Mouse (Mus musculus) urinary bladder, adult 2 months (tissue): Measurements from ENCODE around the gene Cactin. TPM values are rescaled to one million over a fixed set of nuclear protein-coding genes. Genes with fewer than 3 reads are reported as not detected.

ENCODE experiments used
- DNase-seq: peaks from one replicate; pipeline ENCODE4 v3.0.0; 2022; ENCODE audit warnings: low spot score
- polyA plus RNA-seq: library from polyadenylated mRNA; depleted of rRNA; stranded (reverse); fragments of >200 nt; gene quantifications from 2 replicates; pipeline ENCODE4 v1.2.3, GENCODE M21; 2012; rRNA removed

The Cactin gene
- 27.7 and 29.5 TPM in 2 replicates for polyA plus RNA-seq

- peak; percentile 89 for DNase-seq
These were observed at the start of gene Cactin for GRCm38 (mm10) chr10:81320550-81321347. TSS of gene Cactin (plus strand) at chr10:81321103.

DNA sequence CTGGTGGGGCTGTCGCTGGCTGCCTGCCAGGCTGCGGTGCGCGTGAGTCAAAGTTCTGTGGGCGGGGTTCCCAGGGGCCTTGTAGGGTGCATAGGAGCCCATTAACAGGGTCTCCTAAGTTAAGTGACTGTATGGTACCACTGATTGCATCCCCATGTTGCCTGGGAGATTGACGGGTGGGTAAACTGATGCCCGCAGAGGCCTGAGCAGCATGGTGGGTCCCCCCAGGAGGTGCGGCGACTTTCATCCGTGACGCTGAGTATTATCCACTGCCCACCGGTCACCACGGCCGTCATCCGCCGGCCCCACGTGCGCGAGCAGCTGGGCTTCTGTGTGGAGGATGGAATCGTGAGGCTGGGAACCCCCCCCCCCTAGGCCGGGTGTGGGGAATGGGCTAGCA is 48.5 kb upstream of the Cactin start:
- no peak for DNase-seq

- no peak for DNase-seq
These were observed 47.1 kb upstream of the Cactin start for GRCm38 (mm10) chr10:81273842-81274241.

- no peak for DNase-seq
These were observed 43.2 kb upstream of the Cactin start for GRCm38 (mm10) chr10:81277676-81278075.

GRCm38 (mm10) chr10:81279496-81279895 is 41.4 kb upstream of the Cactin start:
- no peak for DNase-seq

- DNase-seq: no peak
These were observed 36.7 kb upstream of the Cactin start for GRCm38 (mm10) chr10:81284189-81284588.

GRCm38 (mm10) chr10:81284719-81285118 is 36.2 kb upstream of the Cactin start:
- DNase-seq: no peak

DNA sequence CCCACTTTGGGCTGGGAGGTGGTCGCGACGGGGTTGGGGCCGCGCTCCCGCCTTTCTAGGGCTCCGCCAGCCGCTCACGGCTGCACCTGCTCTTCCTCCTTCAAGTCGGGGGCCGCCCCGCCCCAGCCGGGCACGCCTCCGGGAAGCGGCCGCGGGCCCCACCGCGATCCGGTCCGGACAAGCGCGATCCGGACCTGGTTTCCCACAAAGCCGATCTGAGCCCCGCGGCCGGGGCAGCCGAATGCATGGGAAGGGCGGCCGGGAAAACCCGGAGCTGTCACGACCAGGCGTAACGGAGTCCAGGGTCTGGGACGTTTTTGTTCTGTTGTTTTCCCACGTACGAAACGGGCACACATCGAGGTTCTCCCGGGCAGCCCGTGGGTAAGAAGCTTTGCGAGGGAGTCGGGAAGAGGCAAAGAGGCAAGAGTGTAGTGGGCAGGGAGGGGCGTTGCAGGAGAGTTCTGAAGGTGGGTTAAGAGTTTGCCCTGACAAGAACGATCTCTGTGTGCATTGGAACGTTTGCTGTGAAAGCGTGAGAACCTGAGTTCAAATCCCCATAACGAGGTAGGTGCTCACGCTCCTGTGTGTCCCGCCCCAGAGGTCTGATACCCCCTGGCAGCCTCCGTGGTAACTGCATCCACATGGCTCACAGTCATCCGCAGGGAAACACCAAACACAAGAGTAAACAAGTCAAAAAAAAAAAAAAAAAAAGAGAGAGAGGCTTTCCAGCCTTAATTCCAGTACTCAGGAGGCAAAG is 35.0 kb upstream of the Cactin start:
- DNase-seq: peak; percentile 86

- DNase-seq: no peak
These were observed 34.3 kb upstream of the Cactin start for GRCm38 (mm10) chr10:81286586-81286985.

GRCm38 (mm10) chr10:81287513-81288157 is 33.3 kb upstream of the Cactin start:
- DNase-seq: no peak

DNA sequence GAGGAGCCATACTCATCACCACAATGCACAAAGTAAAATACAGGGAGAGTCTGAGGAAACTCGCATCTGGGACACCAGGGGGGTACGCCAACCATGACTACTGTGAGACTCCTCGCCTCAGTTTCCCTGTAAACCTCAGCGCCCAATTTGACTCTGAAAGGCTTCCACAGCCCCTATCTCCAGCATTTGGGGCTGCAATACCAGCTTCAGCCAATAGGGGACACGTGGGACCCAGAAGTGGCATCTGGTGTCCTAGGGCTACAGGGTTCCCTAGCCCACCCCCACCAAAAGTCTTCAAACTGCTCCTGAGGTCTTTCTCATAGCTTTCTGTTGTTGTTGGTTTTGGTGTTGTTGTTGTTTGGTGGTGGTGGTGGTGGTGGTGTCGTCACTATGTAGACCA is 32.3 kb upstream of the Cactin start:
- DNase-seq: no peak

- DNase-seq: no peak
These were observed 31.6 kb upstream of the Cactin start for GRCm38 (mm10) chr10:81289278-81289677.

DNA sequence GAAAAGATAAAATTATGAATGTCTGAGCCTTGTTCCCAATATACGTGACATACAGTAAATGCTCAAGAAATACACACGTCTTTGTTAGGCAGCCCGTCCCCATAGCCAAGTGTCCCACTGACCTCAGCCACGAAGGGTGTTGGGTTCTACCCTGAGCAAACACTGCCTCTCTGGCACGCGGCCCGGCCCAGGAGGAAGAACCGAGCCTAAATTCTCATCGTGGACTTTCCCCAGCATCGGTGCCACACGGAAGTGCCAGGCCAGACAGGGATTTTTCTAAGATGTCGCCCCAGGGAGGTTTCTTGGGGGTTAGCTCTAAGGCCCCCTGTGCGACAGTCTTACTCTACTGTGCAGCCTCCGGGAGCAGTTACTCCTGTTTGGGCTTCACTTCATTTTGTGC is 31.1 kb upstream of the Cactin start:
- no peak for DNase-seq

DNA sequence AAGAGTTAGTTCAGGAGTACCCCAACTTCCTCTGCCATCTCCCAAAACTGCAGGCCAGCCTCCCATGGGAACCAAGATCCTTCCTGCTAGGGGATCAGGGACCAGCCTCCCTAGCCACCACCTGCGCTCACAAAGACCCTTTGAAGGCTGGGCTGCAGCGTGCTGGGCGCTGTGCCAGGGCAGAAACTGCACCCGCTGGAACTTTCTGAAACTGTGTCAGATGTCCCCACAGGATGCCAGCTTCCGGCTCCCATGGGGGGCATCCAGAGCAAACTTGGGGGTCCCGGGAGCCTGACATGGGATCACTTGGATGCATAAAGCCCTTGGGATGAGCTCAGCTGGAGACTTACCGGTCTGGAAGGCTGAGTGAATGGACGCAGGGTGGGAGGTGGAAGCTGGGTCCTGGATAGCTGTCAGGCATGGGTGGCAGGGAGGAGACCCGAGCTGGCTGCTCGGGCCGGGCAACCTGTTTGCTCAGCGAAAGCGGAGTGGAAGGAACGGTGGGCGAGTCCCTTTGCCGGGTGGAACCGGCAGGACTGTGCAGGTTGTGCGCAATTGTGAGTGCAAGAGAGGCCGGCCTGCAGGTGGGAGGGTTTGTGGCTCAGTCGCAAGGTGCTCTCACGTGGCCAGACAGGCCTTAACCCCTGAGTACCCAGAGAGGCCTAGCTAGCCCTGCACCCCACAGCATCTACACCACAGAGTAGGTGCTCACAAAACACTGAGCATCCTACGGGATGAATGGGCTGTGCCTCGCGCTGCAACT is 30.0 kb upstream of the Cactin start:
- DNase-seq: peak; percentile 66

DNA sequence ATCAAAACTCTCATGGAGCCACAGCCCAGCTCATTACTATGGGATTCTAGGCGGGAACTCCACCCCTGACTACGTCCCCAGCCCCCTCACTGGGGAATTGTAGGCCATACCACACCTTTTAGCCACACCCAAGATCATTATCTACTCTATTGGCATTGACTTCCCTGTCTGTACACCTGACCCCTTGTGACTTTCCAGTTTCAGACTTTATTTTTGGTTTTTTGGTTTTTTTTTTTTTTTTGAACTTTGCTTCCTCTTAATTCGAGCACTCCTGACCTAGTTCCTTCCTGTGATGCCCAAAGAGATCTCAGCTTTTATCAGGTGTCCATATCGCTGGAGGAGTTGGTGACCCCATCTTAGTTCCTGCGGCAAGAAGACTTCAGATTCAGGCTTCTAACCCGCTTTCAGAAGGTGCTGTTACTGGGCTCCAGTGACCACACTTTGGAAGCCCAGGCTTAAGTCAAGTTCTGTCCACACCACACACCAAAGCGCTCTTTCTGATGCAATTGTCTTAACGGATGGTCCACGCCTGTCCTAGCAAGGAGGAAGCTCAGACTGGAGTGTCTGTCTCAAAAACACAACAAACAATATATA is 29.3 kb upstream of the Cactin start, which contains the start of gene Tjp3:
TSS of gene Tjp3 (minus strand) at position 71 of the 594 bp plus-strand sequence.
- no peak for DNase-seq

DNA sequence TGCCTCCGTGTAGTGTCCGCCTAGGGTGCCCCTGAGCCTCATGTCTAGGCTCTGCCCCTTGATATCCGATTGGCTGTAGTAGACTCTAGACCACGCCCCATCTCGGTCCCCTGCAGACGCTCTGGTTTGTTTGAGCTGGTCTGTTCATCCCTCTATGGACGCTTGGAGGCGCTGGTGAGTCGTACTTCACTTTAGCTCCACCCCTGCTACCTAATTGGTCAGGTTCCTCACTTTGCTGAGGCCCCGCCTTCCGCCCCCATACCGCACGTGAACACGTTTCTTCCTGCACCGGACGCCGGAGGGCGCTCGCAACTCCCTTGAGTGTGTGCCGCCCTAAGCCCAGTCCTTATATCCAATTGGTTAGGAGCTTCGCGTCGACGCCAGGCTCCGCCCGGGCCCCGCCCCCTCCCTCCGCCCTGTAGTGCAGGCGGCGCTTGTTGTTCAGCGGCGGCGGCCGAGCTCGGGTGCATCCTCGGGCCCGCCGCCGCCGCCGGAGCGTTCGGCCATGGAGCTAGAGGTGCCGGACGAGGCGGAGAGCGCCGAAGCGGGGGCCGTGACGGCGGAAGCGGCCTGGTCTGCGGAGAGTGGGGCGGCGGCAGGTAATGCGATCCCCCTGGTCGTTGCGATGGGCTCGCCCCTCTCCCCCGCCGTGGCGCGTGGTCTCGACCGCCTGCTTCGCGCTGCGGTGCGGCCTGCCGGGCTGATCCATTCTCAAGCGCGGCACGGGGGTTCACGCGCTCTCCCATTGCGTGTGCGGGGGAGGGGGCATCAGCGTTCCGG is 28.2 kb upstream of the Cactin start, which contains the start of gene Pip5k1c:
TSS of gene Pip5k1c (plus strand) at position 410 of the 780 bp plus-strand sequence.
- peak; percentile 94 for DNase-seq

GRCm38 (mm10) chr10:81293334-81294030 is 27.4 kb upstream of the Cactin start:
- no peak for DNase-seq

- no peak for DNase-seq
These were observed 26.5 kb upstream of the Cactin start for GRCm38 (mm10) chr10:81294442-81294841.

DNA sequence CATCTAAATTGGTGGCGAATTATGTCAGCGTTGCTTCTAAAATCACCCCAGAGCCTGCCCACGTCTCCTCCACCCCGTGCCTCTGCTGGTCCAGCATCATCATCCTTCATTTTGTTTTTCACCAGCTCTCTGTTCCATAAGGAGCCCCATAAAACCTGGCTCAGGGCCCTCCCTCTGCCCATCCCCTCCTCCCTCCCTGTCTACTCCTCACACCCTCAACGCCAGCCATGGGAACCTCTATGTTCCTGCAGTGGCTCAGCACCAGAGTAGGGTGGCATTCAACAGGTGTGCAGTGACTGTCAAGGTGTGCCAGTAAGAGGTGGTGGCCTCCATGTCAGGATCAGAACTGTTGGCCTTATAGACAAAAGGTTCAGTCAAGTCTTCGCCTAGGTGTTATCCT is 25.7 kb upstream of the Cactin start:
- no peak for DNase-seq

DNA sequence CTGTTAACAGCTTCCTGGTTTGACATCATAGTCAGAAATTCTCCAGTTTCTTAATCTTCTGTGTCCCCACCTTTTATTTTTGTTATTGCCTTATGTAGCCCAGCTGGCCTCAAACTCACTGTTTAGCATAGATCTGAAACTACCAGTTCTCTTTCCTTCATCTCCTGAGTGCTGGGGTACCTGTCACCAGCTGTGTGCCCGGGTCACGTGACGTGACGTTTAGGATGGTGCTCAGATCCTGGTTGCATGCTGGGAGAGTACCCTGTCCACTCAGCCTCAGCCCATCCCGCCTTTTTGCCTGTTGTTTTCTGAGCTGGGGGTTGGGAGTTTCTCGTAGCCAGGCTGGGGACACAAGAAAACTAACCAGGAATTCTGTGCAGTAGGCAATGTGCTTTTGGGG is 23.7 kb upstream of the Cactin start:
- DNase-seq: no peak
